Mouse (Mus musculus): ENCODE results near the gene Elk3.

- no peak for TF ChIP-seq POLR2AphosphoS5 (IDR thresholded peaks at IDR 0.05; ENCODE audit: insufficient replicate concordance, low read depth, low read length)
- TF ChIP-seq CTCF (IDR thresholded peaks at IDR 0.05; ENCODE audit: low read depth, low read length), result no peak
- TF ChIP-seq GATA1 (IDR thresholded peaks at IDR 0.05; ENCODE audit: borderline replicate concordance, low read length), result no peak
Measured at GRCm38 (mm10) chr10:93281092-93281491, 29.8 kb downstream of the Elk3 start.

Measured in G1E (cell line).